10 mouse cellular contexts compared by ENCODE assay signal in the genomic region with DNA sequence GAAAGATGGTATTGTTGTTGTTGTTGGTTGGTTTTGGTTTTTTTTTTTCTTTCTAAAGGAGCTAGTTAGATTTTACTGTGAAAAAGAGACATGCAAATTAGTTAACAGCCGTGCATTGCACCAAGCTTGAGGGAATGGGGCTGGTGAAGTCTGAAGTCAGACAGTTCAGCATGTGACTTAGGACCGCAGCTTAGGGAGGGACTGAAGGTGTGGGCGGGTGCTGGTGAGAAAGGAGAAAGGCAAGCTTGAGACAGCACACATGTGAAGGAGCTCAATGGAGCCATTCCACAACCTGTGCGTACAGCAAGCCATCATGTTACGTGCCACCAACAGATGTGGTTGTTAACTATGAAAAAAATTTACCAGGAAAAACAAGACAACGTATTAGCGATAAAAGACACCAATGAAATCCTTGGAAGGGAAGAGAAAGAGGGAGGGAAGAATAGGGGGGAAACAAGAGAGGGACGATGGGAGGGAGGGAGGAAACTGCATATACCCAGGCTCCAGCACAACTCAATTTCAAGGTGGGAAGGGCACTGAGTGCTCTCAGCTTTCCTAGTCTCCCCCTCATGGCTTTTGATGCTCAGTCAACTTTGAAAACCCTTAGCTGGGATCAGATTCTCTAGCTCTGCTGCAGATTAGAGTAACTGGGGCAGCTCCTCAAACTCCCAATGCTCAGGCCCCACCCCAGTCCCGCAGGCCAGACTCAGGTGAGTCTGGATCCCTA.
DNase-seq lines count a peak whose midpoint lies in the region; ATAC-seq lines count a peak whose summit lies in the region.
"Had no signal": no experiment of that assay in that cellular context is flagged by ENCODE, and none has a peak within 500 bp of the region (broad histone marks: within the 10 kb centered on the region; RNA-seq: fewer than 3 reads in every experiment).

No protein-coding gene starts in this region.

- ATAC-seq in midbrain, embryonic 11.5 days (ENCODE audit: low FRiP score) = no peak
- ATAC-seq in midbrain, embryonic 14.5 days (ENCODE audit: low FRiP score, low TSS enrichment) = no peak
- no peak for ATAC-seq in embryonic facial prominence, embryonic 13.5 days (ENCODE audit: insufficient number of reproducible peaks, insufficient read depth, low FRiP score, low TSS enrichment, low read depth)
- peak; percentile 69 for ATAC-seq in inflammation-experienced regulatory T-cells, adult 6 months
- ATAC-seq in intestine, embryonic 16.5 days = no peak

- no peaks in the 10 kb centered on the region for H3K27me3 ChIP-seq in midbrain, embryonic 11.5 days (ENCODE audit: control insufficient read depth, insufficient read depth, low read length)
- no peaks in the 10 kb centered on the region for H3K27me3 ChIP-seq in midbrain, embryonic 14.5 days (ENCODE audit: control insufficient read depth, insufficient read depth, low read length)
- H3K27me3 ChIP-seq in embryonic facial prominence, embryonic 13.5 days = no peaks in the 10 kb centered on the region
- H3K27me3 ChIP-seq in intestine, embryonic 16.5 days (replicated peaks; ENCODE audit: control insufficient read depth, insufficient read depth, low read length) = no peaks in the 10 kb centered on the region

- H3K4me3 ChIP-seq in midbrain, embryonic 11.5 days (ENCODE audit: low read depth, low read length) = no peak overlapping the region
- no peak overlapping the region for H3K4me3 ChIP-seq in midbrain, embryonic 14.5 days (replicated peaks; ENCODE audit: low read depth, low read length)
- no peak overlapping the region for H3K4me3 ChIP-seq in embryonic facial prominence, embryonic 13.5 days
- H3K4me3 ChIP-seq in intestine, embryonic 16.5 days (ENCODE audit: low read length) = no peak overlapping the region

- H3K4me1 ChIP-seq in midbrain, embryonic 11.5 days (ENCODE audit: control insufficient read depth, insufficient read depth, low read length) = no peaks in the 10 kb centered on the region
- no peaks in the 10 kb centered on the region for H3K4me1 ChIP-seq in midbrain, embryonic 14.5 days (ENCODE audit: control insufficient read depth, insufficient read depth, low read length)
- H3K4me1 ChIP-seq in embryonic facial prominence, embryonic 13.5 days = peaks cover 33% of the 10 kb centered on the region
- peaks cover 3% of the 10 kb centered on the region; the same call in 1 of the 2 replicates for H3K4me1 ChIP-seq in intestine, embryonic 16.5 days (ENCODE audit: control insufficient read depth, insufficient read depth, low read length)

- H3K9ac ChIP-seq in midbrain, embryonic 11.5 days (ENCODE audit: low read length) = no peak overlapping the region
- no peak overlapping the region for H3K9ac ChIP-seq in midbrain, embryonic 14.5 days (replicated peaks; ENCODE audit: low read length)
- no peak overlapping the region for H3K9ac ChIP-seq in embryonic facial prominence, embryonic 13.5 days
- no peak overlapping the region for H3K9ac ChIP-seq in intestine, embryonic 16.5 days (ENCODE audit: low read depth, low read length)

- H3K36me3 ChIP-seq in midbrain, embryonic 11.5 days (ENCODE audit: control insufficient read depth, insufficient read depth, low read length) = no peaks in the 10 kb centered on the region
- no peaks in the 10 kb centered on the region for H3K36me3 ChIP-seq in midbrain, embryonic 14.5 days (ENCODE audit: control insufficient read depth, insufficient read depth, low read length)
- H3K36me3 ChIP-seq in embryonic facial prominence, embryonic 13.5 days = no peaks in the 10 kb centered on the region
- no peaks in the 10 kb centered on the region for H3K36me3 ChIP-seq in intestine, embryonic 16.5 days (ENCODE audit: control insufficient read depth, insufficient read depth, low read length)

- H3K9me3 ChIP-seq in midbrain, embryonic 11.5 days (ENCODE audit: control insufficient read depth, low read length) = no peaks in the 10 kb centered on the region
- no peaks in the 10 kb centered on the region for H3K9me3 ChIP-seq in midbrain, embryonic 14.5 days (ENCODE audit: control insufficient read depth, low read length)
- H3K9me3 ChIP-seq in embryonic facial prominence, embryonic 13.5 days = no peaks in the 10 kb centered on the region
- no peaks in the 10 kb centered on the region for H3K9me3 ChIP-seq in intestine, embryonic 16.5 days (ENCODE audit: control insufficient read depth, low read length)

- no peak overlapping the region for H3K27ac ChIP-seq in midbrain, embryonic 11.5 days (ENCODE audit: low read depth, low read length)
- no peak overlapping the region for H3K27ac ChIP-seq in midbrain, embryonic 14.5 days (replicated peaks; ENCODE audit: low read depth, low read length)
- H3K27ac ChIP-seq in embryonic facial prominence, embryonic 13.5 days = 0 out of 2 replicates have a peak overlapping the region, but pooled peaks have one; percentile 34
- H3K27ac ChIP-seq in intestine, embryonic 16.5 days (ENCODE audit: low read length) = no peak overlapping the region

- DNase-seq in midbrain, embryonic 11.5 days (ENCODE audit: low spot score, missing footprints) = peak; percentile 54
- DNase-seq in midbrain, embryonic 14.5 days = no peak
- DNase-seq in spleen, postnatal 14 days (ENCODE audit: low spot score in 2 of 2) = peak; percentile 12 to 16
- DNase-seq in cerebellum, adult 8-10 months = no peak
- DNase-seq: kidney, adult 2 months; right cerebral cortex, postnatal 14 days; thymus, postnatal 25 days had no signal

- 88% methylated on average over 9 of the region's 9 CpGs for WGBS in midbrain, embryonic 11.5 days
- WGBS in midbrain, embryonic 14.5 days = 79% methylated on average over 9 of the region's 9 CpGs
- 63% methylated on average over 9 of the region's 9 CpGs for WGBS in embryonic facial prominence, embryonic 13.5 days
- WGBS in intestine, embryonic 16.5 days = 77% methylated on average over 9 of the region's 9 CpGs

- H3K4me2 ChIP-seq in midbrain, embryonic 11.5 days = no peak overlapping the region
- H3K4me2 ChIP-seq in midbrain, embryonic 14.5 days (ENCODE audit: low read length) = no peak overlapping the region
- no peak overlapping the region for H3K4me2 ChIP-seq in embryonic facial prominence, embryonic 13.5 days
- H3K4me2 ChIP-seq in intestine, embryonic 16.5 days (ENCODE audit: low read depth, low read length) = no peak overlapping the region

Comparison
In these comparisons a context has a peak if more than half of its experiments do, and no peak if none do; other contexts are left out.
1. DNase-seq: peak in midbrain, embryonic 11.5 days (single experiment) and spleen, postnatal 14 days (2 of 2); none in midbrain, embryonic 14.5 days (single experiment) and cerebellum, adult 8-10 months (single experiment).